Mouse (Mus musculus): Measurements from ENCODE around the gene Arhgdig. TPM values are rescaled to one million over a fixed set of nuclear protein-coding genes. Genes with fewer than 3 reads are reported as not detected.

The Arhgdig gene
- 215 and 262 TPM in 2 replicates for polyA plus RNA-seq (2015; fragmentation: Nextera tagmentation; extraction: Ambion mirVana)

DNA sequence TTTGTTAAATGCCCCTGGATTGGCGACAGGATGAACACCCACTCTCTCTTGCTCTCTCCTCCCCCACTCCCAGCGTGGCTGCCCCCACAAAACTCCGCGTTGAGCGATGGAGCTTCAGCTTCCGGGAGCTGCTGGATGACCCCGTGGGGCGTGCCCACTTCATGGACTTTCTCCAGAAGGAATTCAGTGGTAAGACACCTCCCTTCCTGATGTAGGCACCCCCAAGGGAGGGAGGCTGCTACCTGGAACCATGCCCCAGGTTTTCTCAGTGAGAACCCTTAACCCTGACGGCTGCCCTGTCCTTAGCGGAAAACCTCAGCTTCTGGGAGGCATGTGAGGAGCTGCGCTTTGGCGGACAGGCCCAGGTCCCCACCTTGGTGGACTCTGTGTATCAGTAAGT lies at the start of gene Arhgdig:
Gene Arhgdig (minus strand): TSS at position 101 of the 400 bp plus-strand sequence.
- Histone ChIP-seq H3K9ac (ENCODE audit: low read depth, low read length) (no peak within 1 kb of the TSS), H3K27me3 (replicated peaks; ENCODE audit: control insufficient read depth, insufficient read depth, low read length) (peaks cover 2% of the 10 kb centered on the region), H3K36me3 (ENCODE audit: control insufficient read depth, insufficient read depth, low read length) (no peaks in the 10 kb centered on the region), H3K27ac (ENCODE audit: low read depth, low read length) (no peak within 1 kb of the TSS), H3K4me3 (ENCODE audit: low read length) (no peak within 1 kb of the TSS), H3K9me3 (ENCODE audit: control insufficient read depth, low read length) (no peaks in the 10 kb centered on the region), H3K4me2 (ENCODE audit: low read length) (no peak within 1 kb of the TSS), H3K4me1 (ENCODE audit: control insufficient read depth, insufficient read depth, low read depth, low read length) (peaks cover 9% of the 10 kb centered on the region)
- WGBS, result 87% methylated on average over 12 of the region's 12 CpGs
- ATAC-seq, result no peak

DNA sequence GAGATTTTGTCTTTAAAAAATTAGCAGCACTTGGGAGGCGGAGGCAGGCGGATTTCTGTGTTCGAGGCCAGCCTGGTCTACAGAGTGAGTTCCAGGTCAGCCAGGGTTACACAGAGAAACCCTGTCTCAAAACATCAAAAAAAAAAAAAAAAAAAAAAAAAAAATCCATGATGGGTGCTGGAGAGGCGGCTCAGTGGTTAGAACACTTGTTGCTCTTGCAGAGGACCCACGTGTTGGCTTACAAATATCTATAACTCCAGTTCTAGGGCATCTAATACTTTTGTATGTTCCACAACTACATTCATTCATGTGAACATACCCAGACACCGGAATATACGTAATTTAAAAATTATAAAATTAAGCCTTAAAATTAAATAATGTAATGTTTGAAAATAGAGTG lies 47.7 kb upstream of the Arhgdig start:
- ATAC-seq, result no peak

DNA sequence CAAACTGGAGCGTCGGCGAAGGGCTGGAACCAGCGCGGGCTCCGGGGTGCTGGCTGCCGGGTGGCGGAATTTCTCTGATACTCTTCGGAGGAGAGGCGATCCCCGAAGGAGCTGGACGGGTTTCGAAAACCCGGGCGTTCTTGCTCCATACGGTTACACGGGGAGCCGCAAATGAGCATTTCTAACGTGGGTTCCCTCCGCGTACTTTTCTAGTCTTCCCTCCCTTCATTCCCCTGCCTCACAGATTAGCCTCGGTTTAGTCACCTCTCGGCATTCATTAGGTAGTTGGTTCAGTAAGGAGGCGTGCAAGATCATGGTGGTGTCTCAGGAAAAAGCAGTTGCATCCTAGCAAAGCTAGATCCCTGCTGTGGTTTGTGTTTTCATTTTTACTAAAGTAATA lies 45.8 kb upstream of the Arhgdig start:
- no peaks in the 10 kb centered on the region for H3K9me3 ChIP-seq (ENCODE audit: control insufficient read depth, low read length)
- under 1% methylated on average over 23 of the region's 24 CpGs for WGBS
- peak overlapping the region; percentile 98 for H3K27ac ChIP-seq (ENCODE audit: low read depth, low read length)
- no peaks in the 10 kb centered on the region for H3K27me3 ChIP-seq (replicated peaks; ENCODE audit: control insufficient read depth, insufficient read depth, low read length)
- H3K4me2 ChIP-seq (ENCODE audit: low read length), result peak overlapping the region; percentile 62
- peaks cover 13% of the 10 kb centered on the region for H3K4me1 ChIP-seq (ENCODE audit: control insufficient read depth, insufficient read depth, low read depth, low read length)
- no peak for ATAC-seq
- peak overlapping the region; percentile 97 for H3K9ac ChIP-seq (ENCODE audit: low read depth, low read length)
- peak overlapping the region; percentile 95 for H3K4me3 ChIP-seq (ENCODE audit: low read length)
- H3K36me3 ChIP-seq (ENCODE audit: control insufficient read depth, insufficient read depth, low read length), result peaks cover 10% of the 10 kb centered on the region

More for the DNA sequence above, 47.7 kb upstream of the Arhgdig start:
- Histone ChIP-seq H3K27ac (ENCODE audit: low read depth, low read length) (no peak overlapping the region), H3K9ac (ENCODE audit: low read depth, low read length) (no peak overlapping the region), H3K9me3 (ENCODE audit: control insufficient read depth, low read length) (no peaks in the 10 kb centered on the region), H3K27me3 (replicated peaks; ENCODE audit: control insufficient read depth, insufficient read depth, low read length) (no peaks in the 10 kb centered on the region), H3K4me1 (ENCODE audit: control insufficient read depth, insufficient read depth, low read depth, low read length) (peaks cover 13% of the 10 kb centered on the region), H3K4me3 (ENCODE audit: low read length) (no peak overlapping the region), H3K36me3 (ENCODE audit: control insufficient read depth, insufficient read depth, low read length) (peaks cover 17% of the 10 kb centered on the region), H3K4me2 (ENCODE audit: low read length) (no peak overlapping the region)
- 94% methylated on average over 7 of the region's 7 CpGs for WGBS

DNA sequence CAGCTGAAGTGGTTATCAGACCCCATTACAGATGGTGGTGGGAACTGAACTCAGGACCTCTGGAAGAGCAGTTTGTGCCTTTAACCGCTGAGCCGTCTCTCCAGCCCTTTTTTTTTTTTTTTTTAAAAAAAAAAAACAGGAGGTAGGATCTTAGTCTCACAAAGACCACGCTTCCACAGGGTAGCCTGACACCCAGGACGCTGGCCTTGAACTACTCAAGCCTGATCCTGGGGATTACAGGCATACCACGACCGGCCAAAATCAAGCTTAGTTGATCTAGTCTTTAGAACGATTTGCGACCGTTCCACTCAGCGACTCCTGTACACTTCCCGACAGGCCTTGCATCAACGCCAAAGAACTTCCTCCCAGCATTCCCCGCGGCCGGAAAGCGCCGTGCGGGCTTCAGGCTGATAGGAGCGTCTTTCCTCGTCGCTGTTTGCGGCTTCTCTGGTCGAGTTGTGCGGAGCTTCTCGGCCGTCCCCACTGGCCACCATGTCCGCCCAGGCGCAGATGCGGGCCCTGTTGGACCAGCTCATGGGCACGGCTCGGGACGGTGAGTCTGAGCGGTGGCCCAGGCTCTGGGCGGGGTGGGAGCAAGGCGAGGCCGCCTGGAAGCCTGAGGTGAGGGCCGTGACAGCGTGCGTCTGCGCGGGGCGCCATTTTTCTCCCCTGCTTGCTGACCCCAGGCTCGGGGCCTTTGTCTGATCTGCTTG lies 45.1 kb upstream of the Arhgdig start, which contains the start of gene Luc7l:
Gene Luc7l (plus strand): TSS at position 358 of the 713 bp plus-strand sequence.
- Histone ChIP-seq H3K4me3 (ENCODE audit: low read length) (peak within 1 kb of the TSS; percentile 95), H3K36me3 (ENCODE audit: control insufficient read depth, insufficient read depth, low read length) (peaks cover 7% of the 10 kb centered on the region), H3K27me3 (replicated peaks; ENCODE audit: control insufficient read depth, insufficient read depth, low read length) (no peaks in the 10 kb centered on the region), H3K9me3 (ENCODE audit: control insufficient read depth, low read length) (no peaks in the 10 kb centered on the region), H3K4me1 (ENCODE audit: control insufficient read depth, insufficient read depth, low read depth, low read length) (peaks cover 13% of the 10 kb centered on the region), H3K9ac (ENCODE audit: low read depth, low read length) (peak within 1 kb of the TSS; percentile 97), H3K4me2 (ENCODE audit: low read length) (peak within 1 kb of the TSS; percentile 62), H3K27ac (ENCODE audit: low read depth, low read length) (peak within 1 kb of the TSS; percentile 98)
- peak; percentile 98 for ATAC-seq
- WGBS, result under 1% methylated on average over 41 of the region's 43 CpGs

DNA sequence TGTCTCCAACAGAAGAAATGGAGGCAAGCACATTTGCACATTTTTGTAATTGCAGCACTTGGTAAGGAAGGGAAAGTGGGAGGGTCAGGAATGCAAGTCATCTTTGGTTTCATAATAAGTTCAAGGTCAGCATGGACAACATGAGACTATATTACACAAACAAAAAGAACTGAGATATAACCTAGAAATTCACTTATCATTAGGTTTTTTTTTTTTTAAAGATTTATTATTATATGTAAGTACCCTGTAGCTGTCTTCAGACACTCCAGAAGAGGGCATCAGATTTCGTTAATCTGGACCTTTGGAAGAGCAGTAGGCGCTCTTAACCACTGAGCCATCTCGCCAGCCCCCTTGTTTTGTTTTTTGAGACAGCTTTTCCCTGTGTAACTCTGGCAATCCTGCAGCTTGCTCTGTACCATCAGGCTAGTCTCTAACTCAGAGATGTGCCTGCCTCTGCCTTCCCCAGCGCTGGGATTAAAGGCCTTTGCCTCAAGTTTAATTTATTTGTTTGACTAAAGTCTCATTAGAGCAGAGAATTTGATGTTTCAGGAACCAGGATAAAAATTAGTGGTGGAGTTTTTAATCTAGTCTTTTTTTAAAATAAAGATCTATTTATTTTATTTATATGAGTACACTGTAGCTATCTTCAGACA lies 44.4 kb upstream of the Arhgdig start:
- H3K4me3 ChIP-seq (ENCODE audit: low read length), result peak overlapping the region; percentile 95
- WGBS, result 51% methylated on average over 4 of the region's 4 CpGs
- H3K27me3 ChIP-seq (replicated peaks; ENCODE audit: control insufficient read depth, insufficient read depth, low read length), result no peaks in the 10 kb centered on the region
- no peak overlapping the region for H3K9ac ChIP-seq (ENCODE audit: low read depth, low read length)
- peaks cover 13% of the 10 kb centered on the region for H3K4me1 ChIP-seq (ENCODE audit: control insufficient read depth, insufficient read depth, low read depth, low read length)
- no peaks in the 10 kb centered on the region for H3K9me3 ChIP-seq (ENCODE audit: control insufficient read depth, low read length)
- ATAC-seq, result no peak
- peak overlapping the region; percentile 62 for H3K4me2 ChIP-seq (ENCODE audit: low read length)
- H3K27ac ChIP-seq (ENCODE audit: low read depth, low read length), result peak overlapping the region; percentile 98; the same call in 1 of the 2 replicates
- H3K36me3 ChIP-seq (ENCODE audit: control insufficient read depth, insufficient read depth, low read length), result peaks cover 4% of the 10 kb centered on the region; the same call in 1 of the 2 replicates

DNA sequence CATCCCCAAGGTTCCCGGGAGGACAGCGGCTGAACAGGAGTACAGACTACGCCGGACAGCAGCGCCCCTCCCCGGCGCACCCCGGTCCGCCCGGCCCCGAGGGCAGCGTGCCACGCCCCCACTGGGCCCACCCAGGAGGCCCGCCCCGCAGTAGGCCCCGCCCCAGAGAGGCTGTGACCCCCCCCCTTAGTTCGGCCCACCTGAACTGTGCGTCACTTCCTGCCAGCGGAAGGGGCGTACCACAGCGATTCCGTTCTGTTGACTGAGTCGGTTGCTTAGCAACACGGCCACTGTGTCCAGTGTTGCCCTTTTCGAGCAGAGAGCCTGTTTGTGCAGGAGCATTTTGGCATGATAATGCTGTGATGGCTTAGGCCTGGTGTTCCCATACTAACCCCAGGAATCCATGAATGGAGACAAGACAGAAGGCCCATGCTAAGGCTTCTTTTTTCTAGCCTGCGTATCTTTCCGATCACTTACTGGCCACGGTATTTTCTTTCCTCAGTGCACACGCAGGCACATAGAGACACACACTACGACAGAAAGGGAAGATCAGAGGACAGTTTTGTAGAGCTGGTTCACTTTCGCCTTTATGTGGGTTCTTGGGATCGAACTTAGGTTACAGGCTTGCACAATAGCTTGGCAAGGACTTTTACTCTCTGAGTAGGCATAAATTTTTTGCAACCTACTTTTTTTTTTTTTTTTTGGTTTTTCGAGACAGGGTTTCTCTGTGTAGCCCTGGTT lies 36.7 kb upstream of the Arhgdig start, which contains the start of gene Fam234a:
Gene Fam234a (minus strand): TSS at position 142 of the 741 bp plus-strand sequence.
- Histone ChIP-seq H3K4me3 (ENCODE audit: low read length) (peak within 1 kb of the TSS; percentile 64), H3K9ac (ENCODE audit: low read depth, low read length) (peak within 1 kb of the TSS; percentile 72), H3K36me3 (ENCODE audit: control insufficient read depth, insufficient read depth, low read length) (no peaks in the 10 kb centered on the region), H3K4me1 (ENCODE audit: control insufficient read depth, insufficient read depth, low read depth, low read length) (peaks cover 10% of the 10 kb centered on the region), H3K27me3 (replicated peaks; ENCODE audit: control insufficient read depth, insufficient read depth, low read length) (no peaks in the 10 kb centered on the region), H3K27ac (ENCODE audit: low read depth, low read length) (peak within 1 kb of the TSS; percentile 73), H3K9me3 (ENCODE audit: control insufficient read depth, low read length) (no peaks in the 10 kb centered on the region), H3K4me2 (ENCODE audit: low read length) (peak within 1 kb of the TSS; percentile 78)
- WGBS, result 5% methylated on average over 31 of the region's 33 CpGs
- ATAC-seq, result peak; percentile 97

DNA sequence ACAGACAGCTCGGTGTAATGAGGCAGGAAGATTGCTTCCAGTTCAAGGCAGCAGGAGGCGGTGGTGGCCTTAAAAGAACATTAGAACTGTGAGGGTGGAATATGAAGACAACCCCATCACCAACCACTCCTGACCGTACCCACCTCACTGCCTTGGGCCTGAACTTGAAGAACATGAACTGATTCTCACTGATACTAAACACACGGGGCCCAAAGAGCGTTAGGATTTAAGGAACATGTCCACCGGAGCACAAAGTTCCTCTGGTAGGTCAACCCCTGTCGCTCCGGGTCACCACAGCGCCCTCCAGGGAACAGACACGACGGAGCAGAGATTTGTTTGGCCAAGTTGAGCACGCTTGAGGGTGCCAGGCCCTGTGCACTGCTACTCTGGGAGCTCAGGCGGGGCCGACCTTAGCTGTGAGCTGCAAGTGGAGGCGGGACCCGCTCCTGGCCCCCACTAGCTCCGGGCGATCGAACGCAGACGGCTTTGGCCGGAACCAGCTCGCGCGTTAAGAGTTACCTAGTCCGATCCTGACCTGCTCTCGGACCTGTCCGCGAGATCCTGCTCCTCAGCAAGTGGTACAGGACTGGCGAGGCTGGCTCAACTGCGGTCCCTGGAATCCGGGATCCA lies 36.0 kb upstream of the Arhgdig start:
- no peaks in the 10 kb centered on the region for H3K27me3 ChIP-seq (replicated peaks; ENCODE audit: control insufficient read depth, insufficient read depth, low read length)
- no peaks in the 10 kb centered on the region for H3K36me3 ChIP-seq (ENCODE audit: control insufficient read depth, insufficient read depth, low read length)
- 1% methylated on average over 32 of the region's 32 CpGs for WGBS
- peaks cover 10% of the 10 kb centered on the region for H3K4me1 ChIP-seq (ENCODE audit: control insufficient read depth, insufficient read depth, low read depth, low read length)
- H3K4me2 ChIP-seq (ENCODE audit: low read length), result peak overlapping the region; percentile 78
- H3K4me3 ChIP-seq (ENCODE audit: low read length), result peak overlapping the region; percentile 64
- H3K9me3 ChIP-seq (ENCODE audit: control insufficient read depth, low read length), result no peaks in the 10 kb centered on the region
- peak; percentile 29 for ATAC-seq
- peak overlapping the region; percentile 72 for H3K9ac ChIP-seq (ENCODE audit: low read depth, low read length)
- H3K27ac ChIP-seq (ENCODE audit: low read depth, low read length), result peak overlapping the region; percentile 73

DNA sequence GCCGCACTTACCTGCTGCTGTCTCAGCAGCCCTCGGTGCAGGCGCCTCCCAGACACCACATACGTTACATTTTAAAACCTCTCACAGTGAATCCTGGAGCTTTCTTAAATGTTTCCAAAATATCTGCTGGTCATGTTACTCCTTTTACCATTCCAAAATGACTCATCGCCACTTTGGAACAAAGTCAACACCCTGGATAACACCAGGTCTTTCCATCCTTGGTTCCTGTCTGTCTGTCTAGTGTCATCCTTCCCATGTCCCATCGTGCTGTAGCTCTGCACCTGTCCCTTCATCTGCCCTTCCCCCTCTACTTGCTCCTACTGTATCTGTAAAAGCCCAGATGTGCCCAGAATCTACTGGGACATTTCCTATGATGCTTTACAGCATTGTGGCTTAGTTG lies 33.4 kb upstream of the Arhgdig start:
- 81% methylated on average over 6 of the region's 6 CpGs for WGBS
- Histone ChIP-seq H3K27ac (ENCODE audit: low read depth, low read length) (no peak overlapping the region), H3K9me3 (ENCODE audit: control insufficient read depth, low read length) (no peaks in the 10 kb centered on the region), H3K4me3 (ENCODE audit: low read length) (no peak overlapping the region), H3K9ac (ENCODE audit: low read depth, low read length) (no peak overlapping the region), H3K4me1 (ENCODE audit: control insufficient read depth, insufficient read depth, low read depth, low read length) (peaks cover 10% of the 10 kb centered on the region), H3K36me3 (ENCODE audit: control insufficient read depth, insufficient read depth, low read length) (no peaks in the 10 kb centered on the region), H3K27me3 (replicated peaks; ENCODE audit: control insufficient read depth, insufficient read depth, low read length) (no peaks in the 10 kb centered on the region), H3K4me2 (ENCODE audit: low read length) (no peak overlapping the region)
- ATAC-seq, result no peak

Measured in hindbrain, embryonic 16.5 days (tissue).